Mouse (Mus musculus) thymus, adult 2 months (tissue): ENCODE measurements around the gene Car7. TPM values are rescaled to one million over a fixed set of nuclear protein-coding genes. Genes with fewer than 3 reads are reported as not detected.

Experiments
- DNase-seq: peaks from one replicate; pipeline ENCODE4 v3.0.0; 2021
- H3K27ac ChIP-seq: fragments of 200-500 bp; 2 replicates; pipeline ENCODE4 v1.5.1; 2012; ENCODE audit warnings: low read length, control low read depth; ENCODE audit not compliant: control insufficient read depth, insufficient read depth
- H3K27me3 ChIP-seq: fragments of 200-500 bp; 2 replicates; pipeline ENCODE4 v1.6.1; 2012; ENCODE audit warnings: mild to moderate bottlenecking, low read length, moderate library complexity, mixed read lengths; ENCODE audit not compliant: control insufficient read depth, insufficient read depth
- H3K36me3 ChIP-seq: fragments of 200-500 bp; 2 replicates; pipeline ENCODE4 v1.6.1; 2012; ENCODE audit warnings: mild to moderate bottlenecking, low read length, moderate library complexity; ENCODE audit not compliant: control insufficient read depth, insufficient read depth
- H3K4me1 ChIP-seq: fragments of 200-500 bp; replicated peaks from 2 replicates; pipeline ENCODE4 v1.6.1; 2012; ENCODE audit warnings: low read length; ENCODE audit not compliant: control insufficient read depth, insufficient read depth
- H3K4me3 ChIP-seq: fragments of 200-500 bp; 2 replicates; pipeline ENCODE4 v1.5.1; 2012; ENCODE audit warnings: mild to moderate bottlenecking, low read length, control low read depth, moderate library complexity; ENCODE audit not compliant: control insufficient read depth, insufficient read depth
- CTCF ChIP-seq: fragments of 200-500 bp; IDR thresholded peaks from 2 replicates; pipeline ENCODE4 v1.5.1; 2012; ENCODE audit warnings: mild to moderate bottlenecking, control low read depth, low read length, moderate library complexity, borderline replicate concordance; ENCODE audit not compliant: control insufficient read depth, poor library complexity, insufficient read depth; ENCODE audit errors: extremely low read depth
- POLR2A ChIP-seq: fragments of 200-500 bp; IDR thresholded peaks from 2 replicates; pipeline ENCODE4 v1.6.1; 2012; ENCODE audit warnings: mild to moderate bottlenecking, low read length, control low read depth, moderate library complexity; ENCODE audit not compliant: control insufficient read depth, poor library complexity, insufficient read depth; ENCODE audit errors: extremely low read depth
- WGBS: fragments of 180-500 bp; shearing (Covaris S2); methylation state at CpG from one replicate; pipeline ENCODE4 v1.1.7; 2018; 5-methylcytosine and 5-hydroxymethylcytosine counted together
- polyA plus RNA-seq: library from polyadenylated mRNA; depleted of rRNA; stranded (reverse); fragments of >200 nt; gene quantifications from 2 replicates; pipeline ENCODE4 v1.2.3, GENCODE M21; 2012

Gene Car7
- polyA plus RNA-seq, 1 experiment: 2.8 TPM

DNA sequence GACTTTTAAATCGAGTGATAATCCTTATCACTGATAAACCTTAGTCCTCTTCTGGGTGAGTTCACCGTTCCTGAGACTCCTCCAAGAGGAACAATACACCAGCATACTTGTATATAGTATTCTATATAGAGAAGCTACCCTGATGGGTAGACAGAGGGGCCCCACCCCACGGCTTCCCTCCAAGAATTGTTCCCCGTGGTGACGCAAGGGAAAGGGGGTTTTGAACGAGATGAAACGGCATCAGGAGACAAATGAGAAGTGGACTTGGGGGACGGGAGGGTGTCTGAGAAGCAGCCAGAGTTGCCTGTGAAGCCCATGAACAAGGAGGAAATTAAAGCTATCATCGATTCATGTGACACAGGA lies 271 bp downstream of the Car7 start:
- TF ChIP-seq POLR2A (no peak), CTCF (no peak)
- DNase-seq: no peak
- Histone ChIP-seq H3K4me1 (peaks cover 12% of the 10 kb centered on the region), H3K27ac (no peak overlapping the region), H3K36me3 (peaks cover 3% of the 10 kb centered on the region; the same call in 1 of the 2 replicates), H3K4me3 (peak overlapping the region; percentile 42), H3K27me3 (no peaks in the 10 kb centered on the region; the same call in 1 of the 2 replicates)
- under 1% methylated on average over 9 of the region's 9 CpGs for WGBS

DNA sequence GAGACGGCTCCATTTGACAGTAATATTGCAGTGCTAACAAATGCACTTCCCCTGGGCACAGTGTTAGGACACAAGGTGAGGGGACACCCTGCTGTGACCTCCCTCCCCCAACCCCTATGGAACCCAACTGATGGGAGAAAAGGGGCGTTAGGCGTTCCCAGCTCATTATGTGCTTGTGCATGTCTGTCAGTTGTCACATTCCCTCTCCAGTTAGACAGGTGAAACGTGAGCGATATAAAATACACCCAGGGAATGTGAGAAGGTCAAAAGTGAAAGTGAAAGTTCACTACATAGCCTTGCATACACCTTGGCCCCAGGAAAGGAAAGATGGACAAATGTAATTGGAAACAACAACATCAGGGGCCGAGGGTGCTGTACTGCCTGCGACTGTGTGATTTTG lies 889 bp downstream of the Car7 start:
- peaks cover 12% of the 10 kb centered on the region for H3K4me1 ChIP-seq
- H3K36me3 ChIP-seq: no peaks in the 10 kb centered on the region
- WGBS: 7% methylated on average over 7 of the region's 7 CpGs
- H3K27ac ChIP-seq: no peak overlapping the region
- H3K4me3 ChIP-seq: peak overlapping the region; percentile 34
- DNase-seq: no peak
- H3K27me3 ChIP-seq: peaks cover 5% of the 10 kb centered on the region; the same call in 1 of the 2 replicates
- no peak for TF ChIP-seq CTCF
- TF ChIP-seq POLR2A: no peak

DNA sequence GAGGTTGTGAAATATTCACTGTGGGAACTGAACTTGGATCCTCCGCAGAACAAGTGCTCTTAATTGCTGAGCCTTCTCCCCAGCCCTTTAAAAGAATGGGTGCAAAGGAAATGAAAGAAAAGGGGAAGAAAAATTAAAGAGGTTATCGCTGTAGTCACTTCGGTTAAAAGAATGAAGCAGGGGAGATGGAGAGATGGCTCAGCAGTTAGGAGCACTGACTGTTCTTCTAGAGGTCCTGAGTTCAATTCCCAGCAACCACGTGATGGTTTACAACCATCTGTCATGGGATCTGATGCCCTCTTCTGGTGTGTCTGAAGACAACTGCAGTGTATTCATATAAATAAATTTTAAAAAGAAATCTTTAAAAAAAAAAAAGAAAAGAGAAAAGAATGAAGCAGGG lies 1.5 kb downstream of the Car7 start:
- Histone ChIP-seq H3K36me3 (no peaks in the 10 kb centered on the region), H3K27me3 (peaks cover 11% of the 10 kb centered on the region), H3K4me3 (no peak overlapping the region), H3K4me1 (peaks cover 14% of the 10 kb centered on the region), H3K27ac (no peak overlapping the region)
- WGBS: 65% methylated on average over 4 of the region's 4 CpGs
- no peak for TF ChIP-seq POLR2A
- no peak for TF ChIP-seq CTCF
- DNase-seq: no peak

DNA sequence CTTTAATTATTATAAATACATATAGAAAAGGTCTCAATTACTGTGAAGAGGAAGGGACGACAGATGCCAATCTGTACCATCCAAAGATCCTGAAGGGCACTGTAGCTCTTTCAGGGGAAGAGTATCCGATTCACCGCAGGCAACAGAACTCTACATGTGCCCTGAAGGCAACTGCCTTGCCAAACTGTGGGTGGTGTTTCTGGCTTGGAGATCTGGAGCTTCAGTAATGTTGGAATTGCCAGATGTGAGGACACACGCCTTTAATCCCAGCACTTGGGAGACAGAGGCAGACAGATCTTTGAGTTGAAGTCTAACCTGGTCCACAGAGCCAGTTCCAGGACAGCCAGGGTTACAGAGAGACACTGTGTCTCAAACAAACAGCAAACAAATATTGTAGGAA lies 4.4 kb downstream of the Car7 start:
- peaks cover 23% of the 10 kb centered on the region for H3K27me3 ChIP-seq
- DNase-seq: no peak
- H3K36me3 ChIP-seq: no peaks in the 10 kb centered on the region
- peaks cover 13% of the 10 kb centered on the region for H3K4me1 ChIP-seq
- H3K4me3 ChIP-seq: no peak overlapping the region
- 96% methylated on average over 4 of the region's 4 CpGs for WGBS
- TF ChIP-seq POLR2A (no peak), CTCF (no peak)
- H3K27ac ChIP-seq: no peak overlapping the region

DNA sequence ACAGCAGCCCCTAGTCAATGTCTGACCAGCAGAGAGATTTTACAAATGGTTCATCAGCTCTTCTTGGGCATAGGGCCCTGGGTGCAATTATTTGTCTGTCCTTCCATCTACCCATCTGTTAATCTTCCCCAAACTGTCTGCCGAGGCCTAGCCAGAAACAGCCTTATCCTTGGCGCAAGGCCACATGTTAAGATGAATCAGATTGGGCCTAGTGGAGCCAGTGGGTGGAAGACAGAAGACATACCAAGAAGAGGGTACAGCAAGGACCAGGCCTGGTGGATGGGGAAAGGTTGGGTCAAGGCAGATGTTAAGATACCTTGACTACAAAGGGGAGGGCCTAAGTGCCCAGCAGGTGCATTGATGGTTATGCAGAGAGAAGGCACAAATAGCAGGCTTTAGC lies 5.1 kb downstream of the Car7 start:
- 99% methylated on average over 2 of the region's 2 CpGs for WGBS
- DNase-seq: no peak
- peaks cover 13% of the 10 kb centered on the region for H3K4me1 ChIP-seq
- H3K36me3 ChIP-seq: no peaks in the 10 kb centered on the region
- no peak for TF ChIP-seq POLR2A
- no peak for TF ChIP-seq CTCF
- H3K4me3 ChIP-seq: no peak overlapping the region
- no peak overlapping the region for H3K27ac ChIP-seq
- H3K27me3 ChIP-seq: peaks cover 23% of the 10 kb centered on the region

DNA sequence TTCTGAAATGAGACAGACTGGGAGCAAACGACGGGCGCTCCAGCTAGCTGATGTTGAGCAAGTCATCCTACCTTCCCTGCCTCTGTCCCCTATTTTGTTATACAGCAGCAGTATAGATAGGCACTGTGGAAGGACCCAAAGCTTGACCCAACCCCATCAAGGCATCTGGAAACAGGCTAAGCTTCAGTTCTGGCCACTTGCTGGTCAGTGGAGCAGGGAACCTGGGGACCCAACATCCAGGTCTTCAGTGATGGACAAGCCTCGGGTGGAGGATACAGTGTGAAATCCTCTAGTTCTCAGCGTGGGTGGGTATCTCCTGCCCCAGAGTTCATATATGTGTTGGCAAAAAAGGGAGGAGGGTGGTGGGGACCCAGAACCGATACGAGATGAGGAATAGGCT lies 5.7 kb downstream of the Car7 start:
- WGBS: 71% methylated on average over 7 of the region's 7 CpGs
- TF ChIP-seq POLR2A (no peak), CTCF (no peak)
- Histone ChIP-seq H3K36me3 (no peaks in the 10 kb centered on the region), H3K27me3 (peaks cover 23% of the 10 kb centered on the region), H3K4me3 (no peak overlapping the region), H3K27ac (no peak overlapping the region), H3K4me1 (peaks cover 8% of the 10 kb centered on the region)
- no peak for DNase-seq
